Mouse (Mus musculus): ENCODE data around the gene Lima1. TPM values are rescaled to one million over a fixed set of nuclear protein-coding genes. Genes with fewer than 3 reads are reported as not detected.
"Not testable (repeated sequence)": the region's sequence is repeated elsewhere in the genome, so short reads cannot be mapped to it uniquely, and the experiment has no call there.

Gene Lima1
- polyA plus RNA-seq, 1 experiment from 2014 or later, result 36.1 TPM

GRCm38 (mm10) chr15:99891355-99891754, 16.1 kb upstream of the Lima1 start:
- no peak overlapping the region for H3K27ac ChIP-seq
- no peak overlapping the region for H3K4me3 ChIP-seq
- no peak for ATAC-seq (ENCODE audit: low FRiP score)
- peaks cover 4% of the 10 kb centered on the region; the same call in 1 of the 2 replicates for H3K4me1 ChIP-seq
- H3K4me2 ChIP-seq (replicated peaks), result no peak overlapping the region
- 71% methylated on average over 3 of the region's 3 CpGs for whole genome bisulfite sequencing
- no peak overlapping the region for H3K9ac ChIP-seq
- no peaks in the 10 kb centered on the region for H3K9me3 ChIP-seq (replicated peaks)
- H3K36me3 ChIP-seq, result no peaks in the 10 kb centered on the region
- H3K27me3 ChIP-seq, result no peaks in the 10 kb centered on the region

GRCm38 (mm10) chr15:99890412-99891236, 15.4 kb upstream of the Lima1 start:
- no peak overlapping the region for H3K9ac ChIP-seq

GRCm38 (mm10) chr15:99889275-99889874, 14.1 kb upstream of the Lima1 start:
- ATAC-seq (ENCODE audit: low FRiP score), result no peak
- Histone ChIP-seq H3K4me2 (replicated peaks) (no peak overlapping the region), H3K4me3 (no peak overlapping the region), H3K27me3 (no peaks in the 10 kb centered on the region), H3K9me3 (replicated peaks) (no peaks in the 10 kb centered on the region), H3K27ac (no peak overlapping the region), H3K9ac (no peak overlapping the region), H3K4me1 (peaks cover 4% of the 10 kb centered on the region; the same call in 1 of the 2 replicates), H3K36me3 (no peaks in the 10 kb centered on the region)
- WGBS, result 47% methylated on average over 8 of the region's 8 CpGs

More at GRCm38 (mm10) chr15:99890412-99891236, 15.4 kb upstream of the Lima1 start:
- 56% methylated on average over 19 of the region's 19 CpGs for WGBS
- ATAC-seq (ENCODE audit: low FRiP score), result no peak
- H3K27me3 ChIP-seq, result no peaks in the 10 kb centered on the region
- peaks cover 4% of the 10 kb centered on the region; the same call in 1 of the 2 replicates for H3K4me1 ChIP-seq
- no peak overlapping the region for H3K4me2 ChIP-seq (replicated peaks)
- H3K4me3 ChIP-seq, result no peak overlapping the region
- no peaks in the 10 kb centered on the region for H3K36me3 ChIP-seq
- no peak overlapping the region for H3K27ac ChIP-seq
- no peaks in the 10 kb centered on the region for H3K9me3 ChIP-seq (replicated peaks)

- H3K9me3 ChIP-seq (replicated peaks); ATAC-seq (ENCODE audit: low FRiP score); H3K36me3 ChIP-seq; H3K27ac ChIP-seq; H3K27me3 ChIP-seq; H3K4me3 ChIP-seq; H3K4me1 ChIP-seq; H3K4me2 ChIP-seq (replicated peaks); H3K9ac ChIP-seq: not testable (repeated sequence)
- 97% methylated on average over 2 of the region's 2 CpGs for WGBS
Observed at GRCm38 (mm10) chr15:99887130-99887529, 11.9 kb upstream of the Lima1 start.

GRCm38 (mm10) chr15:99884038-99884437, 8.8 kb upstream of the Lima1 start:
- WGBS, result 90% methylated on average over 12 of the region's 12 CpGs
- H3K36me3 ChIP-seq, result no peaks in the 10 kb centered on the region
- no peaks in the 10 kb centered on the region for H3K4me1 ChIP-seq
- no peak overlapping the region for H3K9ac ChIP-seq
- H3K9me3 ChIP-seq (replicated peaks), result no peaks in the 10 kb centered on the region
- ATAC-seq (ENCODE audit: low FRiP score), result no peak
- no peak overlapping the region for H3K27ac ChIP-seq
- no peak overlapping the region for H3K4me3 ChIP-seq
- H3K27me3 ChIP-seq, result no peaks in the 10 kb centered on the region
- H3K4me2 ChIP-seq (replicated peaks), result no peak overlapping the region

GRCm38 (mm10) chr15:99878541-99878940, 3.3 kb upstream of the Lima1 start:
- Histone ChIP-seq H3K9me3 (replicated peaks) (no peaks in the 10 kb centered on the region), H3K36me3 (no peaks in the 10 kb centered on the region), H3K4me1 (peaks cover 8% of the 10 kb centered on the region; the same call in 1 of the 2 replicates), H3K4me2 (replicated peaks) (no peak overlapping the region), H3K27ac (no peak overlapping the region), H3K4me3 (no peak overlapping the region), H3K9ac (no peak overlapping the region), H3K27me3 (no peaks in the 10 kb centered on the region; the same call in 1 of the 2 replicates)
- 90% methylated on average over 5 of the region's 5 CpGs for WGBS
- ATAC-seq (ENCODE audit: low FRiP score), result no peak

- Histone ChIP-seq H3K9ac (peak overlapping the region; percentile 71), H3K4me3 (peak overlapping the region; percentile 75), H3K27me3 (no peaks in the 10 kb centered on the region; the same call in 1 of the 2 replicates), H3K27ac (no peak overlapping the region), H3K9me3 (replicated peaks) (no peaks in the 10 kb centered on the region), H3K4me1 (peaks cover 8% of the 10 kb centered on the region; the same call in 1 of the 2 replicates), H3K4me2 (replicated peaks) (peak overlapping the region; percentile 98), H3K36me3 (no peaks in the 10 kb centered on the region)
- ATAC-seq (ENCODE audit: low FRiP score), result 0 out of 2 replicates have a peak, but pooled peaks have one; percentile 32
- WGBS, result 6% methylated on average over 30 of the region's 30 CpGs
Observed at GRCm38 (mm10) chr15:99874612-99875333, 483 bp downstream of the Lima1 start.

- Histone ChIP-seq H3K4me2 (replicated peaks) (no peak overlapping the region), H3K27me3 (no peaks in the 10 kb centered on the region; the same call in 1 of the 2 replicates), H3K36me3 (no peaks in the 10 kb centered on the region), H3K27ac (no peak overlapping the region), H3K4me1 (peaks cover 8% of the 10 kb centered on the region; the same call in 1 of the 2 replicates), H3K4me3 (no peak overlapping the region), H3K9ac (no peak overlapping the region), H3K9me3 (replicated peaks) (no peaks in the 10 kb centered on the region)
- no peak for ATAC-seq (ENCODE audit: low FRiP score)
- WGBS, result 76% methylated on average over 3 of the region's 3 CpGs
Observed at GRCm38 (mm10) chr15:99872543-99872942, 2.7 kb downstream of the Lima1 start.

GRCm38 (mm10) chr15:99867654-99868053, 7.6 kb downstream of the Lima1 start:
- no peak for ATAC-seq (ENCODE audit: low FRiP score)
- no peak overlapping the region for H3K9ac ChIP-seq
- 64% methylated on average over 4 of the region's 4 CpGs for WGBS
- peaks cover under 1% of the 10 kb centered on the region; the same call in 1 of the 2 replicates for H3K4me1 ChIP-seq
- H3K9me3 ChIP-seq (replicated peaks), result no peaks in the 10 kb centered on the region
- H3K36me3 ChIP-seq, result no peaks in the 10 kb centered on the region
- no peaks in the 10 kb centered on the region for H3K27me3 ChIP-seq
- H3K27ac ChIP-seq, result no peak overlapping the region
- no peak overlapping the region for H3K4me3 ChIP-seq
- H3K4me2 ChIP-seq (replicated peaks), result no peak overlapping the region

- Histone ChIP-seq H3K27ac (no peak overlapping the region), H3K4me1 (peaks cover 3% of the 10 kb centered on the region; the same call in 1 of the 2 replicates), H3K36me3 (no peaks in the 10 kb centered on the region), H3K27me3 (no peaks in the 10 kb centered on the region), H3K4me3 (no peak overlapping the region), H3K9me3 (replicated peaks) (no peaks in the 10 kb centered on the region), H3K9ac (no peak overlapping the region), H3K4me2 (replicated peaks) (no peak overlapping the region)
- 77% methylated on average over 15 of the region's 15 CpGs for WGBS
- no peak for ATAC-seq (ENCODE audit: low FRiP score)
Observed at GRCm38 (mm10) chr15:99866450-99867221, 8.6 kb downstream of the Lima1 start.

GRCm38 (mm10) chr15:99865942-99866341, 9.3 kb downstream of the Lima1 start:
- no peak overlapping the region for H3K9ac ChIP-seq
- no peak overlapping the region for H3K4me2 ChIP-seq (replicated peaks)
- H3K36me3 ChIP-seq, result no peaks in the 10 kb centered on the region
- WGBS, result 56% methylated on average over 5 of the region's 5 CpGs
- H3K4me1 ChIP-seq, result peaks cover 3% of the 10 kb centered on the region; the same call in 1 of the 2 replicates
- H3K27me3 ChIP-seq, result no peaks in the 10 kb centered on the region
- H3K4me3 ChIP-seq, result no peak overlapping the region
- no peak for ATAC-seq (ENCODE audit: low FRiP score)
- H3K27ac ChIP-seq, result no peak overlapping the region
- no peaks in the 10 kb centered on the region for H3K9me3 ChIP-seq (replicated peaks)

Data from hindbrain, embryonic 12.5 days (tissue).